Mouse (Mus musculus) C2C12 (cell line): Measurements from ENCODE around the gene Lman1l.
A peak's percentile ranks its signal among the peaks of the same experiment; 100 is the strongest.

ENCODE experiments used
- CEBPB ChIP-seq: IDR thresholded peaks from one replicate; pipeline ENCODE4 v1.6.1; 2011; ENCODE audit warnings: low read depth, mild to moderate bottlenecking, control low read depth, moderate library complexity
- CTCF ChIP-seq: IDR thresholded peaks from one replicate; pipeline ENCODE4 v1.5.1; 2011; ENCODE audit not compliant: control insufficient read depth, insufficient read depth, insufficient read length
- FOSL1 ChIP-seq: IDR thresholded peaks from one replicate; pipeline ENCODE4 v1.8.0; 2011; ENCODE audit warnings: mild to moderate bottlenecking, low read length; ENCODE audit not compliant: poor library complexity, insufficient read depth, severe bottlenecking
- MAX ChIP-seq: IDR thresholded peaks from one replicate; pipeline ENCODE4 v1.6.1; 2011; ENCODE audit warnings: mild to moderate bottlenecking, control low read depth
- MYOD1 ChIP-seq: IDR thresholded peaks from one replicate; pipeline ENCODE4 v1.6.1; 2011; ENCODE audit warnings: low read depth; ENCODE audit not compliant: control insufficient read depth, insufficient read length
- MYOG ChIP-seq: IDR thresholded peaks from one replicate; pipeline ENCODE4 v1.6.1; 2011; ENCODE audit not compliant: control insufficient read depth, insufficient read length; ENCODE audit errors: extremely low read depth
- USF1 ChIP-seq: IDR thresholded peaks from one replicate; pipeline ENCODE4 v1.6.1; 2011; ENCODE audit warnings: low read depth, mild to moderate bottlenecking, control low read depth, moderate library complexity

GRCm38 (mm10) chr9:57561711-57562099 is 58.9 kb downstream of the Lman1l start:
- TF ChIP-seq CTCF: no peak
- TF ChIP-seq MYOD1: peak; percentile 59
- TF ChIP-seq USF1: no peak
- TF ChIP-seq MAX: no peak
- no peak for TF ChIP-seq MYOG
- no peak for TF ChIP-seq CEBPB
- TF ChIP-seq FOSL1: no peak
